Mouse (Mus musculus) MEL-GATA-1-ER (cell line): Measurements from ENCODE around the gene Defa31.
"Not testable (repeated sequence)": the region's sequence is repeated elsewhere in the genome, so short reads cannot be mapped to it uniquely, and the experiment has no call there.

ENCODE experiments used
- DNase-seq: peaks from one replicate; pipeline ENCODE4 v3.0.0-alpha.2; 2012; ENCODE audit warnings: low read depth; ENCODE audit errors: extremely low read depth

The Defa31 gene

DNA sequence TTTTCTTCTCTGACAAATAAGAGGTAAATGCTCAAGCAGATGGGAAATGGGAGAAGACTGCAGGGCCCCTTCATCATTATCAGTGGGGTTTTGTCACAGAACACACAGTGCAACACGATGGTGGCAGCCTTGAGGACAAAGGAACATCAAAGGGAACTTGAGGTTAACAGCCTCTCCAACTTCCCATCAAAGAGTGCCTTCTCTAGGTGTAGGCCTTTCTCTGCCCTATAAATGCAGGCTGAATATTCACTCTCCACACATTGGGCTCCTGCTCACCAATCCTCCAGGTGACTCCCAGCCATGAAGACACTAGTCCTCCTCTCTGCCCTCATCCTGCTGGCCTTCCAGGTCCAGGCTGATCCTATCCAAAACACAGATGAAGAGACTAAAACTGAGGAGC is at the start of gene Defa31:
Gene Defa31, plus strand, starts transcription at position 301 of the 400 bp plus-strand sequence.
- not testable (repeated sequence) for DNase-seq

GRCm38 (mm10) chr8:21161977-21162376 is 29.4 kb upstream of the Defa31 start, which contains the start of gene Defa22:
Gene Defa22 (plus strand): TSS chr8:21162277.
- not testable (repeated sequence) for DNase-seq

DNA sequence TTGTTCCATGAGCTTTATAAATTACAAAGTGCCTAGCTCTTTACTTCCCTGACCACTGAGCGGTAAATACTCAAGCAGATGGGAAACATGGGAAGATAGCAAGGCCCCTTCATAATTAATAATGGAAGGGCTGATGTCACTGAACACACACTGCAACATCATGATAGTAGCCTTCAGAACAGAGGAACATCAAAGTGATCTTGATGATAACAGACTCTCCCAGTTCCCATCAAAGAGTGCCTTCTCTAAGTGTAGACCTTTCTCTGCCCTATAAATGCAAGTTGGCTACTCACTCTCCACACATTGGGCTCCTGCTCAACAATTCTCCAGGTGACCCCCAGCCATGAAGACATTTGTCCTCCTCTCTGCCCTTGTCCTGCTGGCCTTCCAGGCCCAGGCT is 9.8 kb downstream of the Defa31 start, which contains the start of gene Gm15293:
Gene Gm15293, plus strand, starts transcription at position 301 of the 400 bp plus-strand sequence.
- not testable (repeated sequence) for DNase-seq
